ENCODE assay signal across 9 mouse cellular contexts in genomic region chr16:36473217-36474216, GRCm38 (mm10). TPM values are rescaled to one million over a fixed set of nuclear protein-coding genes. Genes with fewer than 3 reads are reported as not detected.
DNase-seq lines count a peak whose midpoint lies in the region; ATAC-seq and TF ChIP-seq lines count a peak whose summit lies in the region.
"Had no signal": no experiment of that assay in that cellular context is flagged by ENCODE, and none has a peak within 500 bp of the region (broad histone marks: within the 10 kb centered on the region; RNA-seq: fewer than 3 reads in every experiment).

No protein-coding gene starts in this region.

- no peaks in the 10 kb centered on the region for H3K27me3 ChIP-seq in neural tube, embryonic 14.5 days (ENCODE audit: control insufficient read depth, insufficient read depth, low read length)
- no peaks in the 10 kb centered on the region for H3K27me3 ChIP-seq in limb, embryonic 11.5 days (ENCODE audit: control insufficient read depth, insufficient read depth, low read length)
- H3K27me3 ChIP-seq in small intestine, adult 2 months (ENCODE audit: control insufficient read depth, insufficient read depth, low read length), result peaks cover 2% of the 10 kb centered on the region; the same call in 1 of the 2 replicates
- H3K27me3 ChIP-seq: neural tube, embryonic 13.5 days had no signal

- no peak for TF ChIP-seq POLR2A in small intestine, adult 2 months (IDR thresholded peaks at IDR 0.05; ENCODE audit: low read depth, low read length)

- peak; percentile 85; the same call in 1 of the 2 replicates for TF ChIP-seq CTCF in small intestine, adult 2 months (IDR thresholded peaks at IDR 0.05; ENCODE audit: extremely low read depth, insufficient read length, insufficient replicate concordance, low read depth, low read length)

- H3K36me3 ChIP-seq in neural tube, embryonic 14.5 days (ENCODE audit: control insufficient read depth, insufficient read depth, low read length), result no peaks in the 10 kb centered on the region
- no peaks in the 10 kb centered on the region for H3K36me3 ChIP-seq in limb, embryonic 11.5 days (ENCODE audit: control insufficient read depth, insufficient read depth, low read length)
- no peaks in the 10 kb centered on the region for H3K36me3 ChIP-seq in small intestine, adult 2 months (ENCODE audit: control insufficient read depth, insufficient read depth, low read length)
- H3K36me3 ChIP-seq: neural tube, embryonic 13.5 days had no signal

- H3K9ac ChIP-seq in neural tube, embryonic 14.5 days (replicated peaks; ENCODE audit: low read depth, low read length), result no peak overlapping the region
- no peak overlapping the region for H3K9ac ChIP-seq in limb, embryonic 11.5 days (ENCODE audit: low read length)
- H3K9ac ChIP-seq: neural tube, embryonic 13.5 days had no signal

- WGBS in neural tube, embryonic 14.5 days, result 49% methylated on average over 17 of the region's 17 CpGs
- WGBS in limb, embryonic 11.5 days, result 50% methylated on average over 17 of the region's 17 CpGs
- whole genome bisulfite sequencing in small intestine, adult 2 months, result 45% methylated on average over 17 of the region's 17 CpGs

- no peak overlapping the region for H3K4me2 ChIP-seq in neural tube, embryonic 14.5 days (ENCODE audit: low read depth, low read length)
- H3K4me2 ChIP-seq in limb, embryonic 11.5 days (ENCODE audit: low read depth, severe bottlenecking), result no peak overlapping the region
- H3K4me2 ChIP-seq: neural tube, embryonic 13.5 days had no signal

- H3K4me1 ChIP-seq in neural tube, embryonic 14.5 days (ENCODE audit: control insufficient read depth, insufficient read depth, low read length), result no peaks in the 10 kb centered on the region
- H3K4me1 ChIP-seq in limb, embryonic 11.5 days (ENCODE audit: control insufficient read depth, insufficient read depth, low read length), result no peaks in the 10 kb centered on the region
- H3K4me1 ChIP-seq in small intestine, adult 2 months (ENCODE audit: control insufficient read depth, insufficient read depth, insufficient read length, low read length), result no peaks in the 10 kb centered on the region
- H3K4me1 ChIP-seq: neural tube, embryonic 13.5 days had no signal

- no peaks in the 10 kb centered on the region for H3K9me3 ChIP-seq in neural tube, embryonic 14.5 days (ENCODE audit: control insufficient read depth, low read length)
- H3K9me3 ChIP-seq in limb, embryonic 11.5 days (ENCODE audit: control insufficient read depth, low read length), result no peaks in the 10 kb centered on the region
- H3K9me3 ChIP-seq: neural tube, embryonic 13.5 days had no signal

- no peak overlapping the region for H3K4me3 ChIP-seq in neural tube, embryonic 14.5 days (ENCODE audit: low read depth, low read length)
- H3K4me3 ChIP-seq in limb, embryonic 11.5 days (ENCODE audit: low read depth, low read length), result no peak overlapping the region
- no peak overlapping the region for H3K4me3 ChIP-seq in small intestine, adult 2 months (ENCODE audit: low read depth, low read length)
- H3K4me3 ChIP-seq: neural tube, embryonic 13.5 days had no signal

- no peak overlapping the region for H3K27ac ChIP-seq in neural tube, embryonic 14.5 days (ENCODE audit: low read depth, low read length)
- H3K27ac ChIP-seq in limb, embryonic 11.5 days (replicated peaks; ENCODE audit: low read depth, low read length), result no peak overlapping the region
- H3K27ac ChIP-seq in small intestine, adult 2 months (ENCODE audit: insufficient read depth, low read depth, low read length), result no peak overlapping the region
- H3K27ac ChIP-seq: neural tube, embryonic 13.5 days had no signal

- ATAC-seq in CD4-positive, CD25-positive, alpha-beta regulatory T cell, adult 4 months, result no peak
- peak; percentile 21; the same call in 1 of the 2 replicates for ATAC-seq in neural tube, embryonic 14.5 days (ENCODE audit: low read depth)
- ATAC-seq in limb, embryonic 11.5 days (ENCODE audit: insufficient number of reproducible peaks, low FRiP score, low TSS enrichment, low read depth), result no peak

- peak; percentile 66 for DNase-seq in CD4-positive, CD25-positive, alpha-beta regulatory T cell, adult 2 months (ENCODE audit: low read depth, low spot score)
- DNase-seq in neural tube, embryonic 10.5 days (ENCODE audit: extremely low spot score, low spot score), result no peak
- peak; percentile 55 to 61 for DNase-seq in cerebellum, postnatal 14 days
- DNase-seq in heart, postnatal 4 days, result peak; percentile 59
- DNase-seq in limb, embryonic 11.5 days (ENCODE audit: low spot score), result peak; percentile 52

RNA-seq across cellular contexts. Expression of gene Stfa3, which starts 18.3 kb away (rescaled TPM):
- not detected for polyA plus RNA-seq in CD4-positive, CD25-positive, alpha-beta regulatory T cell, adult 4 months (2017; shearing (Covaris generic))
- polyA plus RNA-seq in neural tube, embryonic 14.5 days (2014; fragmentation: Nextera tagmentation; extraction: Ambion mirVana), result 0.79 TPM in 1 of 2 replicates, not detected in the other
- 1 to 10 TPM in 1 of 2 experiments, not detected in 1; 1.8 TPM for total RNA-seq in heart, postnatal 4 days (2021)
- not detected in 2 replicates for polyA plus RNA-seq in limb, embryonic 11.5 days (2014; fragmentation: Nextera tagmentation; extraction: Ambion mirVana)
- polyA plus RNA-seq in small intestine, adult 2 months (2012; rRNA removed), result not detected in 2 replicates
